Mouse (Mus musculus) MEL (cell line): ENCODE results near the gene Nckap1. TPM values are rescaled to one million over a fixed set of nuclear protein-coding genes. Genes with fewer than 3 reads are reported as not detected.
A peak's percentile ranks its signal among the peaks of the same experiment; 100 is the strongest.

Experiments
- DNase-seq: peaks from one replicate; pipeline ENCODE4 v3.0.0; 2011; ENCODE audit warnings: low read depth, low spot score
- H3K27ac ChIP-seq: 2 replicates; pipeline ENCODE4 v1.5.1; 2012; ENCODE audit warnings: low read depth, mild to moderate bottlenecking, control low read depth, low read length, moderate library complexity; ENCODE audit not compliant: control insufficient read depth
- H3K27me3 ChIP-seq, 2 experiments: fragments of 150-350 bp in 1 of 2; sonication (generic) in 1 of 2; 2 replicates each; pipeline ENCODE4 v1.6.1; 2012; ENCODE audit warnings: low read length in 2 of 2, mild to moderate bottlenecking in 2 of 2, improper control_type of control experiment in 1 of 2, moderate library complexity in 1 of 2; ENCODE audit not compliant: insufficient read depth in 2 of 2, control insufficient read depth in 1 of 2
- H3K36me3 ChIP-seq, 2 experiments: 2 replicates each; pipeline ENCODE4 v1.6.1; 2012 to 2014; ENCODE audit warnings: low read length in 2 of 2, improper control_type of control experiment in 1 of 2, inconsistent platforms in 1 of 2, mild to moderate bottlenecking in 1 of 2; ENCODE audit not compliant: insufficient read depth in 2 of 2, control insufficient read depth in 1 of 2
- H3K4me1 ChIP-seq, 2 experiments: fragments of 150-350 bp in 1 of 2; sonication (generic) in 1 of 2; 2 replicates each; pipeline ENCODE4 v1.6.1; 2012; ENCODE audit warnings: low read length in 2 of 2, improper control_type of control experiment in 1 of 2, mild to moderate bottlenecking in 1 of 2; ENCODE audit not compliant: insufficient read depth in 2 of 2, control insufficient read depth in 1 of 2
- H3K4me3 ChIP-seq, 2 experiments: fragments of 150-350 bp in 1 of 2; sonication (generic) in 1 of 2; 2 replicates each; pipeline ENCODE4 v1.5.1; 2012; ENCODE audit warnings: low read depth in 2 of 2, low read length in 2 of 2, mild to moderate bottlenecking in 2 of 2, moderate library complexity in 2 of 2, control low read depth in 1 of 2, improper control_type of control experiment in 1 of 2; ENCODE audit not compliant: control insufficient read depth in 1 of 2, insufficient read depth in 1 of 2
- H3K79me2 ChIP-seq: 2 replicates; pipeline ENCODE4 v1.6.1; 2012; ENCODE audit warnings: mild to moderate bottlenecking, low read length, moderate library complexity; ENCODE audit not compliant: control insufficient read depth, poor library complexity, insufficient read depth
- H3K9ac ChIP-seq: 2 replicates; pipeline ENCODE4 v1.6.1; 2012; ENCODE audit warnings: low read depth, mild to moderate bottlenecking, control low read depth, low read length, moderate library complexity; ENCODE audit not compliant: control insufficient read depth, poor library complexity, severe bottlenecking
- H3K9me3 ChIP-seq: fragments of 150-350 bp; sonication (generic); replicated peaks from 2 replicates; pipeline ENCODE4 v1.6.1; 2012; ENCODE audit warnings: mild to moderate bottlenecking, low read length, improper control_type of control experiment, moderate library complexity; ENCODE audit not compliant: insufficient read depth
- BHLHE40 ChIP-seq: IDR thresholded peaks from 2 replicates; pipeline ENCODE4 v1.6.1; 2012; ENCODE audit warnings: low read depth, mild to moderate bottlenecking, inconsistent platforms, low read length, improper control_type of control experiment, borderline replicate concordance
- CHD1 ChIP-seq: IDR thresholded peaks from 2 replicates; pipeline ENCODE4 v1.6.1; 2012; ENCODE audit warnings: low read depth, mild to moderate bottlenecking, inconsistent platforms, low read length, improper control_type of control experiment
- CHD2 ChIP-seq: IDR thresholded peaks from 2 replicates; pipeline ENCODE4 v1.6.1; 2011; ENCODE audit warnings: low read length, improper control_type of control experiment
- CTCF ChIP-seq, 3 experiments: IDR thresholded peaks in 2 of 3; conservative IDR thresholded peaks in 1 of 3; 2 replicates each; pipeline ENCODE4 v1.5.1; 2011 to 2012; ENCODE audit warnings: low read length in 3 of 3, low read depth in 2 of 3, mild to moderate bottlenecking in 2 of 3, improper control_type of control experiment in 1 of 3, inconsistent platforms in 1 of 3, mixed read lengths in 1 of 3, moderate library complexity in 1 of 3; ENCODE audit not compliant: control insufficient read depth in 1 of 3, insufficient read depth in 1 of 3, poor library complexity in 1 of 3, severe bottlenecking in 1 of 3
- ELF1 ChIP-seq: IDR thresholded peaks from 2 replicates; pipeline ENCODE4 v1.6.1; 2014; ENCODE audit warnings: low read depth, mild to moderate bottlenecking, inconsistent platforms, low read length, improper control_type of control experiment, moderate library complexity
- ETS1 ChIP-seq: IDR thresholded peaks from 2 replicates; pipeline ENCODE4 v1.6.1; 2012; ENCODE audit warnings: low read depth, mild to moderate bottlenecking, inconsistent platforms, low read length, improper control_type of control experiment, moderate library complexity
- GATA1 ChIP-seq: IDR thresholded peaks from 2 replicates; pipeline ENCODE4 v1.6.1; 2011; ENCODE audit warnings: low read depth, low read length, improper control_type of control experiment
- HCFC1 ChIP-seq: IDR thresholded peaks from 2 replicates; pipeline ENCODE4 v1.6.1; 2012; ENCODE audit warnings: low read depth, mild to moderate bottlenecking, inconsistent platforms, low read length, improper control_type of control experiment, moderate library complexity
- MAFK ChIP-seq: IDR thresholded peaks from 2 replicates; pipeline ENCODE4 v1.6.1; 2011; ENCODE audit warnings: low read depth, mild to moderate bottlenecking, low read length, improper control_type of control experiment, borderline replicate concordance
- MAZ ChIP-seq: IDR thresholded peaks from 2 replicates; pipeline ENCODE4 v1.6.1; 2012; ENCODE audit warnings: low read depth, mild to moderate bottlenecking, inconsistent platforms, low read length, improper control_type of control experiment
- MXI1 ChIP-seq: IDR thresholded peaks from 2 replicates; pipeline ENCODE4 v1.6.1; 2011; ENCODE audit warnings: mild to moderate bottlenecking, low read depth, low read length, improper control_type of control experiment
- MYB ChIP-seq: IDR thresholded peaks from 2 replicates; pipeline ENCODE4 v1.6.1; 2011; ENCODE audit warnings: mild to moderate bottlenecking, low read depth, low read length, improper control_type of control experiment
- MYC ChIP-seq: IDR thresholded peaks from 2 replicates; pipeline ENCODE4 v1.6.1; 2011; ENCODE audit warnings: low read depth, mild to moderate bottlenecking, low read length, improper control_type of control experiment, moderate library complexity
- NELFE ChIP-seq: IDR thresholded peaks from 2 replicates; pipeline ENCODE4 v1.6.1; 2011; ENCODE audit warnings: low read depth, low read length, improper control_type of control experiment
- POLR2A ChIP-seq, 2 experiments: IDR thresholded peaks; 2 replicates each; pipeline ENCODE4 v1.6.1; 2011 to 2012; ENCODE audit warnings: low read length in 2 of 2, mild to moderate bottlenecking in 2 of 2, control low read depth in 1 of 2, improper control_type of control experiment in 1 of 2, low read depth in 1 of 2, moderate library complexity in 1 of 2; ENCODE audit not compliant: control insufficient read depth in 1 of 2, insufficient read depth in 1 of 2, poor library complexity in 1 of 2
- POLR2AphosphoS2 ChIP-seq: IDR thresholded peaks from 2 replicates; pipeline ENCODE4 v1.6.1; 2011; ENCODE audit warnings: low read length, improper control_type of control experiment
- RAD21 ChIP-seq: IDR thresholded peaks from 2 replicates; pipeline ENCODE4 v1.6.1; 2011; ENCODE audit warnings: mild to moderate bottlenecking, low read depth, low read length, improper control_type of control experiment
- RCOR1 ChIP-seq: IDR thresholded peaks from 2 replicates; pipeline ENCODE4 v1.6.1; 2012; ENCODE audit warnings: low read depth, mild to moderate bottlenecking, inconsistent platforms, low read length, improper control_type of control experiment
- SIN3A ChIP-seq: IDR thresholded peaks from 2 replicates; pipeline ENCODE4 v1.6.1; 2012; ENCODE audit warnings: low read length, improper control_type of control experiment, inconsistent platforms
- TAL1 ChIP-seq: IDR thresholded peaks from 2 replicates; pipeline ENCODE4 v1.6.1; 2012; ENCODE audit warnings: mild to moderate bottlenecking, inconsistent platforms, low read length, moderate library complexity, mixed read lengths
- TCF12 ChIP-seq: IDR thresholded peaks from 2 replicates; pipeline ENCODE4 v1.6.1; 2014; ENCODE audit warnings: low read depth, mild to moderate bottlenecking, inconsistent platforms, low read length, improper control_type of control experiment, moderate library complexity
- ZKSCAN1 ChIP-seq: IDR thresholded peaks from 2 replicates; pipeline ENCODE4 v1.6.1; 2012; ENCODE audit warnings: low read depth, mild to moderate bottlenecking, inconsistent platforms, low read length, improper control_type of control experiment, moderate library complexity
- ZMIZ1 ChIP-seq: IDR thresholded peaks from 2 replicates; pipeline ENCODE4 v1.6.1; 2012; ENCODE audit warnings: low read depth, mild to moderate bottlenecking, inconsistent platforms, low read length, improper control_type of control experiment, moderate library complexity
- ZNF384 ChIP-seq: IDR thresholded peaks from 2 replicates; pipeline ENCODE4 v1.6.1; 2012; ENCODE audit warnings: low read depth, mild to moderate bottlenecking, inconsistent platforms, low read length, improper control_type of control experiment
- polyA plus RNA-seq, 2 experiments: library from polyadenylated mRNA; stranded (reverse) in 1 of 2; unstranded in 1 of 2; fragments of >175 nt in 1 of 2; fragments of >200 nt in 1 of 2; gene quantifications; 2 replicates each; pipeline versions ENCODE4 v1.2.1 to v1.2.4; 2012; ENCODE audit warnings: low replicate concordance in 2 of 2, low read depth in 1 of 2; ENCODE audit not compliant: insufficient read length in 2 of 2, insufficient read depth in 1 of 2, missing spikeins in 1 of 2
- total RNA-seq: library from RNA; depleted of rRNA; stranded (reverse); fragments of 300-350 nt; gene quantifications from 2 replicates; pipeline ENCODE4 v1.2.3, GENCODE M21; 2012

The Nckap1 gene
- total and polyA plus RNA-seq, 3 experiments, result 5.9 to 7.1 TPM; not detected in 1

DNA sequence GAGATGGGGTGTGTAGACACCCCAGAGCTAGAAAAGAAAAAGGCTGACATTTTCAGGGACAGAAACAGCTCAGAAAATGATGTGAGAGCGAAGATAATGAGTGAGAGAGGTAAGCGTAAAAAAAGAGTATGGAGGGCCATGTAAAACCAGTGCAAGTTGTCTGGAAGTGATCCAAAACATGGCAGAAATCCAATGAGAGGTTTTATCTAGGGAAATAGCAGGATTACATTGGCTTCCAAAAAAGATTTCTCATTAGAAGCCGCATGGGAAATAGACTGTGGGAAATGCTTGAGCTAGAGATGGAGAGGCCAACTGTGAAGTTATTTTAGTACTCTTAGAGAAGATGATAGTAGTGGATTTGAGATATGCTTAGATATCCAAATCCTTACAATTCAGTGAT, 40.7 kb upstream of the Nckap1 start:
- Histone ChIP-seq H3K9me3 (no peaks in the 10 kb centered on the region), H3K36me3 (peaks cover 0 to 17% of the 10 kb centered on the region in 2 experiments; a peak in 2 of 4 replicates), H3K4me1 (peaks cover 0 to 3% of the 10 kb centered on the region in 2 experiments; a peak in 1 of 4 replicates), H3K27ac (no peak overlapping the region), H3K79me2 (peaks cover 4% of the 10 kb centered on the region; the same call in 1 of the 2 replicates), H3K9ac (no peak overlapping the region), H3K4me3 (no peak overlapping the region), H3K27me3 (no peaks in the 10 kb centered on the region)
- DNase-seq, result no peak
- TF ChIP-seq TAL1, result no peak
- TF ChIP-seq, all 39 proteins: peak for 0

- TF ChIP-seq RCOR1 (no peak), HCFC1 (no peak), RAD21 (no peak), CTCF (IDR thresholded peaks at IDR 0.05 in 2 of 3, conservative IDR thresholded peaks at IDR 0.05 in 1 of 3; ENCODE audit: control insufficient read depth in 1 of 3, insufficient read depth in 1 of 3, low read depth in 2 of 3, low read length in 3 of 3, poor library complexity in 1 of 3, severe bottlenecking in 1 of 3) (no peak), BHLHE40 (no peak)
- no peak overlapping the region for H3K4me3 ChIP-seq
These were observed 37.8 kb upstream of the Nckap1 start for GRCm38 (mm10) chr2:80618991-80619390.

GRCm38 (mm10) chr2:80616854-80617737, 35.9 kb upstream of the Nckap1 start, which contains the start of the genes Dusp19 and Nup35:
TSS of gene Dusp19 (plus strand) at chr2:80617045.
TSS of gene Nup35 (plus strand) at chr2:80617236.
- H3K36me3 ChIP-seq, result peaks cover 0 to 17% of the 10 kb centered on the region in 2 experiments; a peak in 2 of 4 replicates
- H3K4me1 ChIP-seq, result peaks cover 0 to 2% of the 10 kb centered on the region in 2 experiments; a peak in 2 of 4 replicates
- peak within 1 kb of the TSS; percentile 90 for H3K27ac ChIP-seq
- TF ChIP-seq ZKSCAN1 (no peak), RCOR1 (peak; percentile 82), ETS1 (peak; percentile 81), POLR2A (IDR thresholded peaks at IDR 0.05; ENCODE audit: control insufficient read depth in 1 of 2, insufficient read depth in 1 of 2, low read depth in 1 of 2, low read length in 2 of 2, poor library complexity in 1 of 2) (peak; percentile 70 to 92; a peak in 3 of 4 replicates), GATA1 (no peak; the same call in 1 of the 2 replicates), MAFK (peak; percentile 7; the same call in 1 of the 2 replicates), ZNF384 (peak; percentile 77), NELFE (peak; percentile 93), CHD2 (no peak; the same call in 1 of the 2 replicates), ZMIZ1 (peak; percentile 90), SIN3A (peak; percentile 93), ELF1 (peak; percentile 93), TCF12 (peak; percentile 77), POLR2AphosphoS2 (peak; percentile 89), MAZ (peak; percentile 76; the same call in 1 of the 2 replicates), HCFC1 (peak; percentile 87), MYB (0 out of 2 replicates have a peak, but pooled peaks have one; percentile 24), MYC (peak; percentile 72; the same call in 1 of the 2 replicates), CHD1 (0 out of 2 replicates have a peak, but pooled peaks have one; percentile 63), MXI1 (peak; percentile 86)

More at GRCm38 (mm10) chr2:80618991-80619390, 37.8 kb upstream of the Nckap1 start:
- Histone ChIP-seq H3K4me1 (peaks cover 0 to 2% of the 10 kb centered on the region in 2 experiments; a peak in 2 of 4 replicates), H3K9me3 (no peaks in the 10 kb centered on the region), H3K9ac (no peak overlapping the region), H3K36me3 (peaks cover 0 to 17% of the 10 kb centered on the region in 2 experiments; a peak in 2 of 4 replicates), H3K27me3 (no peaks in the 10 kb centered on the region), H3K27ac (no peak overlapping the region), H3K79me2 (peaks cover 6% of the 10 kb centered on the region; the same call in 1 of the 2 replicates)
- no peak for DNase-seq

More at GRCm38 (mm10) chr2:80616854-80617737, 35.9 kb upstream of the Nckap1 start, which contains the start of the genes Dusp19 and Nup35:
- Histone ChIP-seq H3K27me3 (no peaks in the 10 kb centered on the region), H3K9ac (peak within 1 kb of the TSS; percentile 89), H3K79me2 (peaks cover 6% of the 10 kb centered on the region; the same call in 1 of the 2 replicates), H3K4me3 (peak within 1 kb of the TSS; percentile 90 to 93), H3K9me3 (no peaks in the 10 kb centered on the region)
- DNase-seq, result peak; percentile 97
